11 mouse cellular contexts compared by ENCODE assay signal in genomic region chr17:24494627-24495335, GRCm38 (mm10). TPM values are rescaled to one million over a fixed set of nuclear protein-coding genes. Genes with fewer than 3 reads are reported as not detected.
DNase-seq lines count a peak whose midpoint lies in the region; ATAC-seq and TF ChIP-seq lines count a peak whose summit lies in the region.
"Had no signal": no experiment of that assay in that cellular context is flagged by ENCODE, and none has a peak within 500 bp of the region (broad histone marks: within the 10 kb centered on the region; RNA-seq: fewer than 3 reads in every experiment).

No protein-coding gene starts in this region.

- no peaks in the 10 kb centered on the region for H3K4me1 ChIP-seq in heart, postnatal 0 days (ENCODE audit: control insufficient read depth, insufficient read depth)
- no peaks in the 10 kb centered on the region for H3K4me1 ChIP-seq in embryonic facial prominence, embryonic 14.5 days (ENCODE audit: control insufficient read depth, insufficient read depth, low read length)
- H3K4me1 ChIP-seq: embryonic facial prominence, embryonic 15.5 days; liver, embryonic 15.5 days; stomach, embryonic 15.5 days had no signal

- H3K27me3 ChIP-seq in heart, postnatal 0 days (ENCODE audit: control insufficient read depth, insufficient read depth, low read length) = peaks cover 12% of the 10 kb centered on the region
- H3K27me3 ChIP-seq in embryonic facial prominence, embryonic 14.5 days (replicated peaks; ENCODE audit: control insufficient read depth, insufficient read depth, low read length) = peaks cover 4% of the 10 kb centered on the region; the same call in 1 of the 2 replicates

- intact Hi-C loops in left cerebral cortex, postnatal 4 days (cut with DNase I) = no loop called here

- H3K27ac ChIP-seq in heart, postnatal 0 days (ENCODE audit: low read depth) = no peak overlapping the region
- H3K27ac ChIP-seq in embryonic facial prominence, embryonic 14.5 days (replicated peaks; ENCODE audit: low read depth, low read length) = no peak overlapping the region
- H3K27ac ChIP-seq: embryonic facial prominence, embryonic 15.5 days; liver, embryonic 15.5 days; stomach, embryonic 15.5 days had no signal

- no peaks in the 10 kb centered on the region for H3K9me3 ChIP-seq in heart, postnatal 0 days (replicated peaks; ENCODE audit: control insufficient read depth, low read length)
- H3K9me3 ChIP-seq in embryonic facial prominence, embryonic 14.5 days (ENCODE audit: control insufficient read depth, low read length) = no peaks in the 10 kb centered on the region
- H3K9me3 ChIP-seq: embryonic facial prominence, embryonic 15.5 days; liver, embryonic 15.5 days; stomach, embryonic 15.5 days had no signal

- no peaks in the 10 kb centered on the region for H3K36me3 ChIP-seq in heart, postnatal 0 days (replicated peaks; ENCODE audit: control insufficient read depth, insufficient read depth, low read length)
- no peaks in the 10 kb centered on the region for H3K36me3 ChIP-seq in embryonic facial prominence, embryonic 14.5 days (ENCODE audit: control insufficient read depth, insufficient read depth, low read length)
- H3K36me3 ChIP-seq: embryonic facial prominence, embryonic 15.5 days; liver, embryonic 15.5 days; stomach, embryonic 15.5 days had no signal

- H3K9ac ChIP-seq in heart, postnatal 0 days (replicated peaks; ENCODE audit: low read depth, low read length) = no peak overlapping the region
- no peak overlapping the region for H3K9ac ChIP-seq in embryonic facial prominence, embryonic 14.5 days (ENCODE audit: low read depth, low read length)
- H3K9ac ChIP-seq: embryonic facial prominence, embryonic 15.5 days; liver, embryonic 15.5 days; stomach, embryonic 15.5 days had no signal

- 44% methylated on average over 2 of the region's 2 CpGs for WGBS in heart, postnatal 0 days
- 47% methylated on average over 2 of the region's 2 CpGs for WGBS in embryonic facial prominence, embryonic 14.5 days

- no peak overlapping the region for H3K4me3 ChIP-seq in heart, postnatal 0 days (ENCODE audit: low read depth, low read length)
- H3K4me3 ChIP-seq in embryonic facial prominence, embryonic 14.5 days (ENCODE audit: low read depth, low read length) = no peak overlapping the region
- H3K4me3 ChIP-seq: embryonic facial prominence, embryonic 15.5 days; liver, embryonic 15.5 days; stomach, embryonic 15.5 days had no signal

- TF ChIP-seq CTCF in heart, postnatal 0 days (IDR thresholded peaks at IDR 0.05; ENCODE audit: low read depth) = peak; percentile 61

- TF ChIP-seq EP300 in heart, postnatal 0 days (IDR thresholded peaks at IDR 0.05; ENCODE audit: low read depth) = no peak

- H3K4me2 ChIP-seq in heart, postnatal 0 days (ENCODE audit: low read depth, low read length) = no peak overlapping the region
- H3K4me2 ChIP-seq in embryonic facial prominence, embryonic 14.5 days (ENCODE audit: low read depth, low read length) = no peak overlapping the region
- H3K4me2 ChIP-seq: embryonic facial prominence, embryonic 15.5 days; liver, embryonic 15.5 days; stomach, embryonic 15.5 days had no signal

- ATAC-seq in heart, postnatal 0 days (ENCODE audit: insufficient read depth, low read depth) = no peak; the same call in 1 of the 2 replicates
- no peak for ATAC-seq in embryonic facial prominence, embryonic 14.5 days (ENCODE audit: low read depth)
- no peak for ATAC-seq in activated CD4-positive, CD25-positive, alpha-beta regulatory T cell, adult 4 months

- peak; percentile 41 for DNase-seq in heart, postnatal 0 days (ENCODE audit: low spot score)
- DNase-seq in heart, adult 9 months (ENCODE audit: low spot score in 2 of 2) = no peak
- peak; percentile 56 to 61 for DNase-seq in B cell, adult 2 months
- peak; percentile 75 for DNase-seq in R1 (ENCODE audit: low read depth, low spot score)
- DNase-seq in embryonic facial prominence, embryonic 14.5 days (ENCODE audit: low spot score) = peak; percentile 66
- peak; percentile 76 for DNase-seq in left cerebral cortex, postnatal 4 days
- peak; percentile 79 for DNase-seq in retina, postnatal 1 day

RNA-seq across cellular contexts. Expression of gene Caskin1, which starts 6.4 kb away (rescaled TPM):
- 0.11 TPM in 1 of 2 replicates, not detected in the other for total RNA-seq in heart, postnatal 0 days (2014; rRNA removed; ENCODE audit: low replicate concordance)
- 0.14 TPM in 2 replicates for polyA plus RNA-seq in heart, postnatal 0 days (2015; fragmentation: Nextera tagmentation; extraction: Ambion mirVana)
- 2.9 and 3.7 TPM in 2 replicates for polyA plus RNA-seq in embryonic facial prominence, embryonic 14.5 days (2014; fragmentation: Nextera tagmentation; extraction: Ambion mirVana)
- total RNA-seq in left cerebral cortex, postnatal 4 days (2021) = 100 to 1,000 TPM; 158 to 180 TPM
- polyA plus RNA-seq in activated CD4-positive, CD25-positive, alpha-beta regulatory T cell, adult 4 months (2017; shearing (Covaris generic)) = under 1 TPM; 0.10 to 0.17 TPM

RNA-seq across cellular contexts. Expression of gene Mlst8, which starts 15.9 kb away (rescaled TPM):
- total RNA-seq in heart, postnatal 0 days (2014; rRNA removed; ENCODE audit: low replicate concordance) = 12.4 and 44.9 TPM in 2 replicates
- 10.1 and 11.5 TPM in 2 replicates for polyA plus RNA-seq in heart, postnatal 0 days (2015; fragmentation: Nextera tagmentation; extraction: Ambion mirVana)
- 21.7 and 23.7 TPM in 2 replicates for polyA plus RNA-seq in embryonic facial prominence, embryonic 14.5 days (2014; fragmentation: Nextera tagmentation; extraction: Ambion mirVana)
- 10 to 100 TPM; 33.4 to 39.1 TPM for total RNA-seq in left cerebral cortex, postnatal 4 days (2021)
- polyA plus RNA-seq in activated CD4-positive, CD25-positive, alpha-beta regulatory T cell, adult 4 months (2017; shearing (Covaris generic)) = 10 to 100 TPM; 12.6 to 15.3 TPM

RNA-seq across cellular contexts. Expression of gene Bricd5, which starts 21.1 kb away (rescaled TPM):
- total RNA-seq in heart, postnatal 0 days (2014; rRNA removed; ENCODE audit: low replicate concordance) = not detected in 2 replicates
- not detected in 2 replicates for polyA plus RNA-seq in heart, postnatal 0 days (2015; fragmentation: Nextera tagmentation; extraction: Ambion mirVana)
- polyA plus RNA-seq in embryonic facial prominence, embryonic 14.5 days (2014; fragmentation: Nextera tagmentation; extraction: Ambion mirVana) = 1.5 and 2.0 TPM in 2 replicates
- total RNA-seq in left cerebral cortex, postnatal 4 days (2021) = under 1 TPM; 0.54 to 0.92 TPM
- polyA plus RNA-seq in activated CD4-positive, CD25-positive, alpha-beta regulatory T cell, adult 4 months (2017; shearing (Covaris generic)) = not detected
- polyA plus RNA-seq: liver, embryonic 15.5 days; stomach, embryonic 15.5 days had no signal

RNA-seq across cellular contexts. Expression of gene Pgp, which starts 24.6 kb away (rescaled TPM):
- total RNA-seq in heart, postnatal 0 days (2014; rRNA removed; ENCODE audit: low replicate concordance) = 48.4 and 62.3 TPM in 2 replicates
- polyA plus RNA-seq in heart, postnatal 0 days (2015; fragmentation: Nextera tagmentation; extraction: Ambion mirVana) = 65.8 and 70.6 TPM in 2 replicates
- polyA plus RNA-seq in embryonic facial prominence, embryonic 14.5 days (2014; fragmentation: Nextera tagmentation; extraction: Ambion mirVana) = 57.7 and 58.5 TPM in 2 replicates
- total RNA-seq in left cerebral cortex, postnatal 4 days (2021) = 10 to 100 TPM; 45.3 to 45.9 TPM
- 1 to 10 TPM; 3.3 to 6.2 TPM for polyA plus RNA-seq in activated CD4-positive, CD25-positive, alpha-beta regulatory T cell, adult 4 months (2017; shearing (Covaris generic))

RNA-seq across cellular contexts. Expression of gene E4f1, which starts 24.7 kb away (rescaled TPM):
- total RNA-seq in heart, postnatal 0 days (2014; rRNA removed; ENCODE audit: low replicate concordance) = 19.6 and 20.6 TPM in 2 replicates
- polyA plus RNA-seq in heart, postnatal 0 days (2015; fragmentation: Nextera tagmentation; extraction: Ambion mirVana) = 14.0 and 17.8 TPM in 2 replicates
- polyA plus RNA-seq in embryonic facial prominence, embryonic 14.5 days (2014; fragmentation: Nextera tagmentation; extraction: Ambion mirVana) = 13.3 and 18.6 TPM in 2 replicates
- total RNA-seq in left cerebral cortex, postnatal 4 days (2021) = 10 to 100 TPM; 39.0 to 41.7 TPM
- 10 to 100 TPM; 22.6 to 37.5 TPM for polyA plus RNA-seq in activated CD4-positive, CD25-positive, alpha-beta regulatory T cell, adult 4 months (2017; shearing (Covaris generic))

Comparison
In these comparisons a context has a peak if more than half of its experiments do, and no peak if none do; other contexts are left out.
1. DNase-seq: peak in heart, postnatal 0 days (single experiment), B cell, adult 2 months (2 of 2), R1 (single experiment), embryonic facial prominence, embryonic 14.5 days (single experiment), left cerebral cortex, postnatal 4 days (single experiment) and retina, postnatal 1 day (single experiment); none in heart, adult 9 months (0 of 2).